Mouse (Mus musculus) E14TG2a.4 (cell line): ENCODE measurements around the gene Dnal4.

Experiments
- H3K27me3 ChIP-seq: 2 replicates; pipeline ENCODE4 v1.6.1; 2014; ENCODE audit warnings: low read length, control low read depth; ENCODE audit not compliant: insufficient read depth
- H3K36me3 ChIP-seq: 2 replicates; pipeline ENCODE4 v1.6.1; 2014; ENCODE audit warnings: low read length, control low read depth; ENCODE audit not compliant: insufficient read depth
- H3K4me1 ChIP-seq: replicated peaks from 2 replicates; pipeline ENCODE4 v1.6.1; 2014; ENCODE audit warnings: low read depth, low read length, control low read depth
- H3K4me3 ChIP-seq: replicated peaks from 2 replicates; pipeline ENCODE4 v1.5.1; 2014; ENCODE audit warnings: mild to moderate bottlenecking, low read length
- H3K9me3 ChIP-seq: 2 replicates; pipeline ENCODE4 v1.6.1; 2014; ENCODE audit warnings: low read length, control low read depth
- CTCF ChIP-seq: conservative IDR thresholded peaks from 2 replicates; pipeline ENCODE4 v1.5.1; 2014; ENCODE audit warnings: low read length
- NANOG ChIP-seq: IDR thresholded peaks from 2 replicates; pipeline ENCODE4 v1.6.1; 2014; ENCODE audit warnings: borderline replicate concordance, low read length, mixed read lengths
- POU5F1 ChIP-seq: IDR thresholded peaks from 2 replicates; pipeline ENCODE4 v1.6.1; 2014; ENCODE audit warnings: low read length, borderline replicate concordance

Gene Dnal4

GRCm38 (mm10) chr15:79728311-79728710 is 49.3 kb downstream of the Dnal4 start:
- Histone ChIP-seq H3K9me3 (no peaks in the 10 kb centered on the region), H3K36me3 (peaks cover 77% of the 10 kb centered on the region), H3K27me3 (no peaks in the 10 kb centered on the region), H3K4me3 (no peak overlapping the region), H3K4me1 (peaks cover 12% of the 10 kb centered on the region; the same call in 1 of the 2 replicates)
- TF ChIP-seq CTCF (no peak), NANOG (no peak), POU5F1 (no peak)

- Histone ChIP-seq H3K27me3 (no peaks in the 10 kb centered on the region), H3K4me1 (peaks cover 12% of the 10 kb centered on the region; the same call in 1 of the 2 replicates), H3K9me3 (no peaks in the 10 kb centered on the region), H3K36me3 (peaks cover 77% of the 10 kb centered on the region), H3K4me3 (no peak overlapping the region)
- TF ChIP-seq NANOG = no peak
- no peak for TF ChIP-seq POU5F1
- no peak for TF ChIP-seq CTCF
Measured at GRCm38 (mm10) chr15:79727840-79728239, 49.8 kb downstream of the Dnal4 start.

GRCm38 (mm10) chr15:79725190-79725789 is 52.4 kb downstream of the Dnal4 start:
- no peak for TF ChIP-seq CTCF
- no peak for TF ChIP-seq NANOG
- H3K9me3 ChIP-seq = no peaks in the 10 kb centered on the region
- peaks cover 16% of the 10 kb centered on the region for H3K4me1 ChIP-seq
- H3K27me3 ChIP-seq = no peaks in the 10 kb centered on the region
- H3K36me3 ChIP-seq = peaks cover 85% of the 10 kb centered on the region
- H3K4me3 ChIP-seq = no peak overlapping the region

GRCm38 (mm10) chr15:79723439-79723838 is 54.2 kb downstream of the Dnal4 start:
- TF ChIP-seq CTCF = peak; percentile 20
- no peak for TF ChIP-seq NANOG
- no peak overlapping the region for H3K4me3 ChIP-seq
- H3K4me1 ChIP-seq = peaks cover 11% of the 10 kb centered on the region

GRCm38 (mm10) chr15:79720796-79721195 is 56.9 kb downstream of the Dnal4 start:
- Histone ChIP-seq H3K4me3 (no peak overlapping the region), H3K9me3 (no peaks in the 10 kb centered on the region), H3K36me3 (peaks cover 87% of the 10 kb centered on the region), H3K4me1 (peaks cover 23% of the 10 kb centered on the region), H3K27me3 (no peaks in the 10 kb centered on the region)
- TF ChIP-seq CTCF = no peak
- TF ChIP-seq POU5F1 = no peak
- TF ChIP-seq NANOG = no peak

More at GRCm38 (mm10) chr15:79723439-79723838, 54.2 kb downstream of the Dnal4 start:
- Histone ChIP-seq H3K36me3 (peaks cover 87% of the 10 kb centered on the region), H3K27me3 (no peaks in the 10 kb centered on the region), H3K9me3 (no peaks in the 10 kb centered on the region)

- TF ChIP-seq NANOG (no peak), CTCF (no peak), POU5F1 (no peak)
- Histone ChIP-seq H3K27me3 (no peaks in the 10 kb centered on the region), H3K4me1 (peaks cover 26% of the 10 kb centered on the region), H3K36me3 (peaks cover 87% of the 10 kb centered on the region), H3K4me3 (no peak overlapping the region), H3K9me3 (no peaks in the 10 kb centered on the region)
Measured at GRCm38 (mm10) chr15:79720267-79720666, 57.4 kb downstream of the Dnal4 start.

GRCm38 (mm10) chr15:79716710-79717109 is 60.9 kb downstream of the Dnal4 start:
- no peak for TF ChIP-seq NANOG
- no peak for TF ChIP-seq CTCF
- no peak for TF ChIP-seq POU5F1
- H3K4me3 ChIP-seq = no peak overlapping the region
- H3K27me3 ChIP-seq = no peaks in the 10 kb centered on the region
- H3K4me1 ChIP-seq = peaks cover 42% of the 10 kb centered on the region
- H3K9me3 ChIP-seq = no peaks in the 10 kb centered on the region
- H3K36me3 ChIP-seq = peaks cover 99% of the 10 kb centered on the region

- TF ChIP-seq CTCF = no peak
- no peak for TF ChIP-seq POU5F1
- no peak for TF ChIP-seq NANOG
- no peak overlapping the region for H3K4me3 ChIP-seq
- peaks cover 36% of the 10 kb centered on the region for H3K4me1 ChIP-seq
- H3K9me3 ChIP-seq = no peaks in the 10 kb centered on the region
- H3K27me3 ChIP-seq = no peaks in the 10 kb centered on the region
- peaks cover 100% of the 10 kb centered on the region for H3K36me3 ChIP-seq
Measured at GRCm38 (mm10) chr15:79715646-79716045, 62.0 kb downstream of the Dnal4 start.
